Mouse (Mus musculus) gastrocnemius, adult 8-10 months (tissue): ENCODE measurements around the gene Gbx2. TPM values are rescaled to one million over a fixed set of nuclear protein-coding genes. Genes with fewer than 3 reads are reported as not detected.

Experiments
- DNase-seq, 2 experiments: peaks; one replicate each; pipeline ENCODE4 v3.0.0; 2022; ENCODE audit warnings: low spot score in 2 of 2
- total RNA-seq, 4 experiments: library from RNA; stranded (reverse); gene quantifications; 2 replicates each; pipeline ENCODE4 v1.2.4; 2022

Gbx2 gene
- under 1 TPM; 0.38 to 0.68 (median 0.54) TPM for total RNA-seq

- DNase-seq, result no peak
Observed at GRCm38 (mm10) chr1:89931120-89931519, at the start of gene Gbx2. Gene Gbx2 (minus strand): TSS chr1:89931179.

GRCm38 (mm10) chr1:89977261-89977660 is 46.3 kb upstream of the Gbx2 start:
- no peak for DNase-seq

DNA sequence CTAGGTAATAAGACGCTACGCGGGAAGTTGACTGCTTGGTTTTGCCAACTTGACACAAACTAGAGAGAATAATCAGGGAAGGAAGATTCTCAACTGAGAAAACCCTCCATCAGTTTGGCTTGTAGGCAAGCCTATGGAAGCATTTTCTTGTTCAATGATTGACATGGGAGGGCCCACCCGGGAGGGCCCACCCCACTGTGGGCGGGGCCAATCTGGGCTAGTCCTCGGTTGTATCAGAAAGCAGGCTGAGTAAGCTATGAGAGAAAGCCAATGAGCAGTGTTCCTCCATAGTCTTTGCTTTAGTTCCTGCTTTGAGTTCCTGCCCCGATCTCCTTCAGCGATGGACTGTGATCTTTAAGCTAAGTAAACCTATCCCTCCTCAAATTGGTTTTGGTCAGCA is 45.4 kb upstream of the Gbx2 start:
- DNase-seq, result no peak

GRCm38 (mm10) chr1:89974541-89974940 is 43.6 kb upstream of the Gbx2 start:
- no peak for DNase-seq

DNA sequence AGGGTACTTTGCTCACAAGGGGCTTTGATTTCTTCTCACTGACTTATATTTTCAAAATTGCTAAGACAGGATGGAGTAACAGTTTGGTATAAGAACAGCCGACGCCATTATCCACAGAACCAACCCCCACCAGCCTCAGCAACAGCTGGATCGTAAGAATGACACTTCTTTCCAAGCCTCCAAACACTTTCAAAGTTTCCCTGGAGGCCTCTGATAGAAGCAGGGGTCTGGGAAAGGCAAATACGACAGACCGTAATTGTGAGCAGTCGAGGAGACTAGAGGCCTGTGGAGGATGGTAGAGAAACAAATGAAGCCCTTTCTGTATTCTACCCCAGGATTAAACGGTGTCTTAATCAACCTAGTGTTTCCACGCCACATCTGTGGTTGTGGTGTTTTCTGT is 40.9 kb upstream of the Gbx2 start:
- DNase-seq, result no peak

- no peak for DNase-seq
Observed at GRCm38 (mm10) chr1:89969714-89970110, 38.7 kb upstream of the Gbx2 start.

DNA sequence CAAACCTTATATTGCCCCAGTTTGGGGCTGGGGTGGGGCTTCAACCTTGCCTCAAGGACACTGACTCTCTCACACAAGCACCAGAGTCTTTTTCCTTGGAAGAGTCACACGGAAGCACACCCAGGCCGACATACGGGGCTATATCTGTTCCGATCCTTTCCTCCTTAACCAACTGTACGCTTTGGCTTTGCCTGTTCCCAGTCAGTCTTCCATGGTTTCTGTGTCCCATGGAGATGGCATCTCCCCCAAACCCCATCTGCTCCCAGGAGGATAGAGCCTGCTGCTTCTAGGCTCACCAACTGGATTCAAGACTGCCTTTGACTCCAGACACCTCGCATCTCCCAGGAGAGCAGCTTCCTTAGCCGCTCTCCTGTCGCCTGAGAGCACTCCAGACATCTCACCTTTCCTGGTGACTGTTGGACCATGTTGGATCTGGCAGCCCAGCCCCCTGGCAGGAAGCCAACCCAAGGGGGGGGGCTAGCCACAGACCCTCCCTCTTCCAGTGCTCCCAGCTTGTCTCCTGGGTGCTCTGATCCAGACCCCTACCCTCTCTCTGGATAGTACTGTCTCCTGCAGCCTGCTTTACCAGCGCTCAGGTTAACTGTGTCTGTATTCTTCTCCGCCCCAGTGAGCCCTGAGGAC is 38.2 kb upstream of the Gbx2 start:
- no peak for DNase-seq

DNA sequence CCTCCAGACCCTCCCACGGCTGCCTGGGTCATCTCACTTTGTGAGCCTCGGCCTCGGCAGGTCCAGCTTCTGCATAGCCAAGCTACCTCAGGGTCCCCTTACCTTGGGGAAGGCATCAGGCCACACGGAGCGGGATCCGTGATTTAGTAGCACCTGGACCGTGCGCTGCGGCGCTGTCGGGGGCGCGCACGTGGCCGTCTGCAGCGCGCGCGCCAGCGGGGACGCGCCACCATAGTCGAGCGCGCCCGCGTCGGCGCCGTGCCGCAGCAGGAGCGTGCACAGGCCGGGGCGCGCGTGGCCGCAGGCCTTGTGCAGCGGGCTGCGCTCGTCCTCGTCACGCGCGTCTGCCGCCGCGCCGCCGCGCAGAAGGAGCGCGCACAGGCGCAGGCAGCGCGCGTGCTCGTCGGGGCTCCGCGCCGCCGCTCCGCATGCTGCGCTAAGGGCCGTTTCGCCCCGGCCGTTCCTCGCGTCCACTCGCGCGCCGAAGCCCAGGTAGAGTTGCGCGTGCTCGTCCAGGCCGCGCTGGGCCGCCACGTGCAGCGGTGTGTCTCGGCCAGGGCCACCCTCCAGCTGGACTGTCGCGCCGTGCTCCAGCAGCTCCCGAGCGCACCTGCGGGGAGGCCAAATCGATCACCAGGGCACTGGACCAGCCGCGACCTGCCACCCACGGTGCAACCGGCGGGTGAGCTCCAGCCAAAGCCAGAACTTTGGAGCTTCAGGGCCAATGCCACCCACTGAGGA is 37.3 kb upstream of the Gbx2 start:
- DNase-seq, result no peak

GRCm38 (mm10) chr1:89967585-89967984 is 36.6 kb upstream of the Gbx2 start:
- DNase-seq, result no peak

- DNase-seq, result no peak
Observed at GRCm38 (mm10) chr1:89964426-89964825, 33.4 kb upstream of the Gbx2 start.

DNA sequence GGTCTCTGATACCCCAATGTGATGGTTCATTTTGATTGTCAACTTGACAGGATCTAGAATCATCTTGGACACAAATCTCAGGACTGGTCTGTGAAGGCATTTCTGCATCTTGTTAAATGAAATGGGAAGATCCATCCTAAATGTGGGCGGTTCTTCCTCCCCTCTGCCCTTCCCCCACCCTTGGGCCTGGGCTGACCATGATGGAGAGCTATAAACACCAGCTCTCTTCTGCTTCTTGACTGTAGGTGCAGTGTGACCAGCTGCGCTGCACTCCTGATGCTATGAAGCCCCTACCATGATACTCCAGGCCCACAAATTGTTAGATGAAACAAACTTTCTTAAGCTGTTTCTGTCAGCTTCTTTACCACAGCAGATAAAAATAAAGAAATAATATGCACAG is 32.3 kb upstream of the Gbx2 start:
- DNase-seq, result no peak

DNA sequence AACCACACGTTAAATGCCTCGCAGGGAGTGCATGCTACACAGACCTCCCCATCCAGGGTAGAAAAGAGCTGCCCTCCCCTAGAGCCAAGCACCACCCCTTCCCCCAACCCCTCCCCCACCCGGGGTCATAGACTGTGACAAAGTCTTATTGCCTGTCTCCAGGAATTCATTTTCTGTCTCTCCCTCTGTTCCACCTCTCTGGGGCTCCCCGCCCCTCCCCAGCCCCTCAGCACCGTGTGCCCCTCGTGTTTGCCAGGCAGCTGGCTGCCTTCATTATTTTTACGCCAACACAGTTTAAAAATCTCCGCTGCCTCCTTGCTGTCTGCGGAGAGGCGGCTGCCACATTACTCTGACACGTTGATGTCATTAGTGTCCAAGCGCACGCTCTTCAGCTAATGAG is 31.1 kb upstream of the Gbx2 start:
- DNase-seq, result no peak

GRCm38 (mm10) chr1:89959393-89959792 is 28.4 kb upstream of the Gbx2 start:
- DNase-seq, result no peak

DNA sequence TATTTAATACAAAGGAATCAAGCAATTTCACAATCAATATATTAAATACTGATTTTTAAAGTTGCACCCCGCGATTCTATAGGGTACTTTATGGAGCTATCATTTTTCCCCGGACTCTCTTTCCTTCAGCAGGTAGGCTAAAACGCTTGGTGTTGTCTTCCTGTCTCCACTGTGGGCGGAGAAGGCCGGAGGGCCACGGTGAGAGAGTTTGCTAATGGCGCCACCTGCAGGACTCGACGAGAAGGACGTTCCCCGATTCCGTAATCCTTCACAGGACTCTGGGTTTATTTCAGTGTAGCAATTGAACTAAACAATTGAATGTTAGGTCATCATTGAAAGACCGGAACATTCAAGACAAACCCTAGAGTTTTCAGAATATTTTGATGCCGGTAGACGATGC is 12.2 kb upstream of the Gbx2 start:
- peak; percentile 40 to 57 for DNase-seq

- no peak for DNase-seq
Observed at GRCm38 (mm10) chr1:89942395-89942976, 11.5 kb upstream of the Gbx2 start.

- DNase-seq, result no peak
Observed at GRCm38 (mm10) chr1:89941701-89942381, 10.9 kb upstream of the Gbx2 start.

DNA sequence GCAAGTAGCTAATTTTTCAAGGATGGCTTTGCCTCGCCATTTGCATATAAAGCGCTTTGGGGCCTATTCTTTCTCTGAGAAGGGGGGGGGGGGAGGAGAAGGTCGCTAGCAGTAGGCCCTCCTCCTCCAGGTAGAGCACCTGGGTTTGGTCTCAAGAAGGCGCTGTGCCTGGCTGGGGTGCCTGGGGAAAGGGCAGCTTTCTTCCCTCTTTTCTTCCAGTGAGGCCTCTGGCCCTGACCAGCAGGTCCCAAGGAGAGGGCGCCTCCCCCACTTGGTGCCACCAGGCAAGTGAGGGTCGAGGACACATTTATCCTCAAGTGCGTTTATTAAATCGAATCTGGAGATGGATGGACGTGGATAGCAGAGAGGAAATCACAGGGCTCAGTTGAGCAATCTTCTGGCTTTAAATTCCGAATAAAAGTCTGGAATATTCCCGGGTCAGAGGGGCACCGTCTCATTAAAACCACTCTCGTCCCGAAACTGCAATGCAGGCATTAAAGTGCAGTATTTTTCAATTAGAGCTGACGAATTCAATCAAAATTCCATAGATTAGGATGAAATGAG is 10.1 kb upstream of the Gbx2 start:
- no peak for DNase-seq

- peak; percentile 64 to 71 for DNase-seq
Observed at GRCm38 (mm10) chr1:89939981-89940726, 9.2 kb upstream of the Gbx2 start.

- DNase-seq, result no peak
Observed at GRCm38 (mm10) chr1:89939596-89939960, 8.6 kb upstream of the Gbx2 start.

DNA sequence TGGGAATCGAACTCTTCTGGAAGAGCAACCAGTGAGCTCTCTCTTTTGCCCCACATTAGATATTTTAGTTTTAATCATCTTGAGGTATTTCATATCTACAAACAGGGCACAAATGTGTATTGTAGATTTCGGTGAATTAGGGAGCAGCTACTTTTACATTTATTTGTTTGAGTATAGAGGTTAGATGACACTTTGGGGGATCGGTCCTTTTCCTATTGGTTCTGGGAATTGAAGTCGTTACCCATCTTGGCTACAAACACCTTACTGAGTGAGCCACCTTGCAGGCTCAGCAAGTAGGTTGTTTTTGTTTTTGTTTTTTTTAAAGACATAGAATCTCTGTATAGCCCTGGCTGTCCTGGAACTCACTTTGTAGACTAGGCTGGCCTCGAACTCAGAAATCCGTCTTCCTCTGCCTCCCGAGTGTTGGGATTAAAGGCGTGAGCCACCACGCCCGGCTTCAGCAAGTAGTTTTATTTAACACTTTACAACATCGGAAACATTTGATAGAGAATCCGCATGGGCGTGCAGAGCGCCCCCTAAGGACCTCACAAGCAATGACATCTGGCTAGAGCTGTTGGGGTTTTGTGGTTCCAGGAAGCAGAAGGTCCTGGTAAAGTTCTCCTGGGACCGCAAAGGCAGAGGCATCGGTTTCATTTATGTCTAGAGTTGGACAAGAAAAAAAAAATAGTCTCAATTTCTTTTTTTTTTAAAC is 8.1 kb upstream of the Gbx2 start:
- no peak for DNase-seq
